Mouse (Mus musculus): ENCODE measurements at regions not wholly inside any gene's neighbourhood (a gene's known extent, or its start where the extent isn't known, plus 50 kb on each side); places are given as distances from the start of the nearest gene placed in this dataset.

DNA sequence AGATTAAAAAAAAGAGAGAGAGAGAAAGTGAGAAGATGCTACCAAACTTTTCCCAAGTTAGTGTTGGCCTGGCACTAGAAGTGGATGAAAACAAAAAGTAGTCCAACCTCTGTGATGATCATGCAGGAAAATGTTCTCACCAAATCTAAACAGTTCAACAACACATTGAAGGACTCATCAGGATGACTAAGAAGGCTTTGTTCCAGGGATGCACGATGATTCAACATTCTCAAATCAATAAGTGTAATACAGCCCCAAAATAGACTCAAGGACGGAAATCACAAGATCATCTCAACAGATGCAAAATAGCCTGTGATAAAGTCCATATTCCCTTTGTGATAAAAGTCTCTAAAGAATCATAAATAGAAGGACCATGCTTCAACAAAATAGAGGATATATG lies 106.3 kb downstream of the Cysltr2 start:
- no peak for ATAC-seq

DNA sequence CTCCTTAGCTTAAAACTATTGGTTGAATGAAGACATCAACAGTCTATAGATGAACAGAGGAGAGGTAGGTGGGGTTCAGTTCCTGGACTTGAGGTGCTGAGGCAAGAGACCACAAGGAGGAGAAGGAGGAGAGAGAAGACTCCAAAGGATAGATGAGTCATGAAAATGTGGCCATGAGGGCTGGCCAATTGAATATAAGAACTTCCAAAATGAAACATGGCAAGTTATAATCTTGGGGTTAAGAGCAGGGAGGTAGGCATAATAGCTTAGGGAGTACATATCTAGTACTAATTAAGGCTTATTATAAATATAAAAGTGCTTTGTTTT lies 109.9 kb downstream of the Cysltr2 start:
- no peak for ATAC-seq

DNA sequence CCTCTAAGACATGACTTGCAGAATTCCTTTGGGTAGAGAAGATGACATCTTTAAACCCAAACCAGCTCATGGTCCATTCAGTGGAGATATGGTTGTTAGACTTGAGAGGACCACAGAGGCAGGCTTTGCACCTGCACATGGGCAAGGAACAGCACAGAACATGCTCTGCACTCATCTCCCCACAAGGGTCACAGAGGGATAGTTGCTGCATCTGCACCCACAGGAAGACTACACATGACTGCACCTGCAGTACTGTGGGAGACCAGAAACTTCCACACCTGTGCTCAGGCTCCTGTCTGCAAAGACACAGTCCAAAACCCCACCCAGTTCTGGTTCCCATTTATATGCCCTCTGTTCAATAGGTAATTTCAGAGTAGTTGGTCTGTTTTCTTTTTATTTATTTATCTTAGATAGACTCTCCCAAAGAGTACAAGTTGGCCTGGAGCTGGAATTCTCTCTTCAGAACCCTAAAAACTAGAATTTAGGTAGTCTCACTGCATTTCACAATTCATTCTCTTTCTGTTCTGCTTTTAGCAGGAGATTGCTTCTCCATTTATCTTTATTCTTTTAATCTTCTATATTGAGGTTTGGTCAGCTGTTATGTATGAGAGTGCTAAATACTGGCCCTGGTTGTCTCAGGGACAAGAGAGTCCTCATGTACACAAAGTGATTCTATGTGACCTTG lies 110.4 kb downstream of the Cysltr2 start:
- no peak for ATAC-seq

DNA sequence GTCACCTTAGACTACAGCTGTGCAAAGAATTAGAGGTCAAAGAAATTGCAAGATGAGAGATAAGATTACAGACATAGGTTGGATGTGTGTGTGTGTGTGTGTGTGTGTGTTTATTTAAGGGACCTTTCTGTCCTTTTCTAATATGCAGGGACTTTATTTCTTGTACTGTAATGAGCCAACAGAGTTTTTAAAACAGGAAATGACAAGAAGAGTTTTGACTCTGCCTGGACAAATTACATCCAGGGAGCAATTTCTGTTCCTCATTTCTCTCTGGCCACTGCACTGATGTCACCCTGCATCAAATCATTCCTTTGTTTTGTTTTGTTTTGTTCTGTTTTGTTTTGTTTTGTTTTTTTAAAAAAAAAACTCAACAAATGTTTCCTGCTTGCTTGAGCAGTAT lies 115.3 kb downstream of the Cysltr2 start:
- ATAC-seq, result no peak

DNA sequence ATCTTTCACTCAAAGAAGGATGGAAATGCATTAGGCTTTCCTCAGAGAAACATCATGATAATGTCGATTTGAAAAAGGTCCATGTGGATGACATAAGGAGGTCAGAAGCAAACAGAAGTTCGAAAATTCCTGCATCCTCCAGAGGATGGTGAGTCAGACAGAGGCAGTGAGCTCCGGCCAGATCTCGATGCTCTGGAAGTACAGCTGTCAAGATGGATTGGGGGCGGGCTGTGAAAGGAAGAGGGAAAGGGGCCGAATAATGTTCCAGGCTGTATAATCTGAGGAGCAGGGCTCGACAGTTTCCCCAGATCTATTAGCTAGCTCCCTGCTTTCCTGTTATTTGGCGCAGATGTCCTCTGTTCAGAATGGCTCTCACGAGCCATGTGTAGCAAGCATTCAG lies 116.6 kb downstream of the Cysltr2 start:
- no peak for ATAC-seq

DNA sequence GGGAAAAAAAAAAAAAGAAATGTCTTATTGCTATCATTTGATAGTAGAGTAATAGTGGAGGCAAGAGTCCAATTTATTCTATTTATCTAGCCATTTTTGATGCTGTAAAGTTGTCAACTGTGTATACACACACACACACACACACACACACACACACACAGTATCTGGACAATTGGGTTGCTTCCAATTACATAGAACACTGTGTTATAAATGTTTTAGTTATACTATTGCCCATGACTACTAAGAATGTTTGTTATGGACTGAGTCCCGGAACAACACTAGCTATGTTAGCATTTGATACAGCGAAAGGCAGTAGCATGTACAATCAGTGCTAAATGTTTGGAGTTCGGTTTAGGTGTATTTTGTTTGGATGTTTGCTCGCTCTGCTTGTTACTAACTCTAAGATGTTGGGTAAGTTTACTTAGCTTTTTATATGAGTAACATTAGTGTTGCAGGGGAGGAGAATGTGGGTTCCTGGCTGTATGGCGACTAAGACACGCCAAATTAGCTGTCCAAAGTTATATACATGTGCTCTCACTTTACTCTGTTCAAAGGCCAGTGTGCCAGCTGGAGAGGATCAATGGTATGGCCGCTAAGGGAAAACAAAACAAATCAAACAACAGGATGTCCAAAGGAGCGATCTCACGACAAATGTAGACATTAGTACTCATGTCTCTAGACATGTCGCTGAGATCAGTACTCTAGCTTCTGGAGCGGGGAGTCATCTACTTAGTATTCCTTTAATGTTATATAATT lies 147.6 kb downstream of the Cysltr2 start:
- no peak for ATAC-seq

DNA sequence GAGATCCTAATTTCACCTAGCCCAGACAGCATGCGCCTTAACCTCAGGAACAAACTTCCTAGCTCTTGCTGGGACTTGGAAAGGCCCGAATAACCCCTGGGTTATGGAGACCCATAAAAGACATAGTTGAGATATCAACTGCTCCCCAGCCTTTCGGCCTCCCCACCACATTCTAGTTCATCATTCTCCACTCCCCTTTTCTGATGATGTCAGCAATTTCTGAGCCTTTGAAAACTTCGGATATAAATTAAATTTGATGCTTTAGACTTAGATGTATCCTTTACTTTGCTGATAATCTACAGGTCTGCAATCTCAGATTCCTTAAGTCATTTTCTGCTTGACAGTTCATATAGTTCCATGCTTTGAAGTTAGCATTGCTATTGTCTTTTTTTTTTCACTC lies 149.3 kb downstream of the Cysltr2 start:
- ATAC-seq, result no peak

DNA sequence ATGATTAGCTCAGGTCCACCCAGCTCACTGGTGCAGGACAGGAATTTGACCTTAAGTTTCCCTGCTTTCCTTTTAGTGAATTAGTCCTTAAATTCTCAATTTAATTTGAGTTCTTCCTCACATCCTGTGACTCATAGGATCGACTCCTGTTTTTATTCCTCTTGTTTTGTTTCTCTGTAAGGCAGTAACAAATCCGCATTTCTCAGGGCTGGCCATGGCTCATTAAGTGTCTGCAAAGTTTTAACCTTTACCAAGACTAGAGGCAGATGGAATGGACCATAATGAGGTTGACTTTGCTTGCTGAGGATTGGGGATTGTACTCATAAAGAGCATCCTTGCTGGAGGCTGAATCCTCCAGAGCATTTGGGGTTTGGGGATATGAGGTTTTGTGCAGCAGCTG lies 156.6 kb downstream of the Cysltr2 start:
- ATAC-seq, result no peak

DNA sequence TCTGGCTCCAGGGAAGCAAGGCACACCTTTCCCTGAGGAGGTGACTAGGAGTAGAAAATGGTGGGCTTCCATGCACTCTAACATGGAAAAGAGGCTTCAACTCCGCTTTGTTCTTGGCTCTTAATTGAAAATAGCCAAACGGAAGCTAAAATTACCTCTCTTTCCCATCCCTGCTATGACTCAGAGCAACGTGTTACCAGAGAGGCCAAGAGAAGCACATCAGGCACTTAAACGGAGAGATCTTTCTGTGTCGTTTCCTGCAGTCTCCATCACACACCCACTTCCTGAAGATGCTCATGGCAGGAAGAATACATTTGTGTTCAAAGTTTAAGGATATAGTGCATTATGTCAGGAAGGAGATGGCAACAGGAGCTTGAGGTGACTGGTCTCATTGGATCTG lies 159.3 kb downstream of the Cysltr2 start:
- no peak for ATAC-seq

DNA sequence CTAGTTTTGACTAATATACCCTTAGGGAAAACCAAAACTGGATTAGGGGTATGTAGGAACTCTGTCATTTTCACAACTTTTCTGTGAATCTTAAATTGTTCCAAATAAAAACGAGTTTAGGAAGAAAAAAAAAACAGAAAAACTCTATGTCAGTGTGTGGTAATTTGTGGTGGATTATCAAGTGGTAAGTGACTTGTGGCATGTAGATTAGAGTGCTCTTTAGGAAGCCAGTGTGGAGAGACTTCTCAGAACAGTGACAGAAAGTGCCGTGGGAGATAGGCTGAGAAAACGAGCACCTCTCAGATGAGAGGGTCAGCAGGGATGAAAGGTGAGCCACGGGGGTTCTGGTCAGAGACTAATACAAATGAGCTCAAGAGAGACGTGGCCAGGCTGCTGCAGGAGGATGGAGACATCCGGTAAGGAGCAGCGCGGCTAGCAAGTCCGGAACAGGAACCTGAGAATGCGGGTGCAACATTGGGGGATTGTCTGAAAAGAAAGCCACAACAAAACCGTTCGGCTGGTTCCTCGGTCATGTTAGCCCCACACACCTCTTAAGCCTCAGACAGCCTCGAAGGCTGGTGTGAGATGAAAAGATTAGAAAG lies 161.3 kb downstream of the Cysltr2 start:
- peak; percentile 58 for ATAC-seq

DNA sequence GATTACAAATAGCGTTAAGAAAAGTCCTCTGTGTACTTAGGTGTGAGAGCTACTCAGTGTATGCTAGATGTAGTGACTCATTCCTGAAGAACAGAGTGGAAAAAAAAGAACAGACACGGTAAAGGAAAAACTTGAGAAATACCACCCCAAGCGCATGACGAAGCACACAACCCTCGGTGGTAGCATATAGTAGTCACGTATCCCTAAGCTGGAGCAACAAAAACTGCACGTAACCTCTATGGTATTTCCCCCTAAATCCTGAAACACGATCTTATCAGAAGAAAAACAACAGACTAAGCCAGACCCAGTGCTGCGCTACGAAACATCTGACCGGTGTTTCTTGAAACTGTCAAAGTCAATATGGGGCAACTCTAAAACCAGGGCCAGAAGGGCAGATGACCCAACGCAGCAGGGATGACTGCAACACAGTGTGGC lies 162.0 kb downstream of the Cysltr2 start:
- ATAC-seq, result peak; percentile 75

DNA sequence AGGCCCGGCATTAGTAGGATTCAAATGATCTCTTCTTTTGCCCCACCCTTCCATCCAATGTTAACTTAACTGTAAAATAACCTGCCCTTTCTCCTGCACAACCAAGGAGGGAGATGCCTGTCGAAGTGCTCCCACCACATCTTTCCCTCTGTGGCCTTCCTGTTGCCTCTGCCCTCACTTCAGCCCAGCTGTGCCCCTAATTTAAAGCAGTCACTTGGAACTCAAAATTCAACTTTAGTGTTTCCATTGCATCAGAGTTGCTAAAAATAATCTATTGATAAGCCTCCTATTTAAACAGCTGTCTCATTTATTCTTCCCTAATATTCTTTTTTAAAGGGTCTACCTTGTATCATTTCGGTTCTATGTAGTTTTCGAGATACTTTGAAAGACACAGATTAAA lies 163.1 kb downstream of the Cysltr2 start:
- no peak for ATAC-seq

DNA sequence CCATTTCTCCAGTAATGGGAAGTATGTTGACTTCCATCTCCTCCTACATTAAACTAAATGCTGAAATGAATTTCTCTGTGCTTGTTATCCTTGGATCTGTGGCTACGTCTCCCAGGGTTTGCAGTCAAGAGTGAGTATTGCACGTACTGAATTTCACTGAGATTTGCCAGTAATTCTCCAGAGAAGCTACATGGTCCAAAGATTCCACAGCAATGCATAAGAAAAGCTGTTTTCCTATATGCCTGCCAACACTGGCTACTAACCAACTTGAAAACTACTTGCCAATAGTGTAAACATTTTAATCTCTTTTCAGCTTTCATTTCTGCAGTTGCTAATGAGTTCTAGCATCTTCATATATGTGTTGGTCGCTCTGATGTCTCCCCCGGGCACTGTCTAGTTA lies 164.4 kb downstream of the Cysltr2 start:
- ATAC-seq, result no peak

DNA sequence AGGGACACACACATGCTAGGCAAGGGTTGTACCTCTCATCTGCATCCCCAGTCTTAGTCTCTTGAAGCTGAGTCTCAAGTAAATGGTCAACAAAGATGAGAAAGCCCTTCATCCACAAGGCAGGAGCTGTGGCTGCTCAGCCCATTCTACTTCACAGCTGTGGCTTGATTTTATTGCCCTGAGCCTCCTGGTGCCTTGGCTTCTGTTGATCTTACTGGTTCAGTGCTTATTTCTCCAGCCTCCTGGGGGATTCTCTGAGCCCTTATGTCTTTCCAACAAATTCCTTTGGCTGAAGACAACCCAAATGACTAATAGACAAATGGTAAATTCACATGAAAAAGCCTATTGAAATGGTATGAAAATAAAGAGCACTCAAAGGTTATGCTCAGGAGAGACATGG lies 167.3 kb upstream of the Fndc3a start:
- no peak for ATAC-seq

DNA sequence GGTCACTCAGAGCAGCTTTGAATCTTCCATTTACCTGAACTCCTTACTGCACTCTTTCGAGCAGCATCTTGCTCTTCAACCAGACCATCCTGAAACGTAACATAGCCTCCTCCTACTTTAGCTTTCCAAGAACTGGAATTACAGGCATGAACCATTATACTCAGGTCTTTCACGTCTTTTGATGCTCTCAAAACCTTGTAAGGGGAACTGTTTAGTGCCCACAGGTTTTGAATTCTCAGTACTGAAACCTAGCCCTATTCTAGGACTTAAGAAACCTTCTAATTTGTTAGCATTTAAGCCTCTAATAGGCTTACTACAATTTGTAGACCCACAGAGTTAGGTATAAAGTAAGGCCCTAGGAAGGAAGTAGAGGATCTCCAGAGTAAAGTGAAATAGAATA lies 163.7 kb upstream of the Fndc3a start:
- ATAC-seq, result no peak

DNA sequence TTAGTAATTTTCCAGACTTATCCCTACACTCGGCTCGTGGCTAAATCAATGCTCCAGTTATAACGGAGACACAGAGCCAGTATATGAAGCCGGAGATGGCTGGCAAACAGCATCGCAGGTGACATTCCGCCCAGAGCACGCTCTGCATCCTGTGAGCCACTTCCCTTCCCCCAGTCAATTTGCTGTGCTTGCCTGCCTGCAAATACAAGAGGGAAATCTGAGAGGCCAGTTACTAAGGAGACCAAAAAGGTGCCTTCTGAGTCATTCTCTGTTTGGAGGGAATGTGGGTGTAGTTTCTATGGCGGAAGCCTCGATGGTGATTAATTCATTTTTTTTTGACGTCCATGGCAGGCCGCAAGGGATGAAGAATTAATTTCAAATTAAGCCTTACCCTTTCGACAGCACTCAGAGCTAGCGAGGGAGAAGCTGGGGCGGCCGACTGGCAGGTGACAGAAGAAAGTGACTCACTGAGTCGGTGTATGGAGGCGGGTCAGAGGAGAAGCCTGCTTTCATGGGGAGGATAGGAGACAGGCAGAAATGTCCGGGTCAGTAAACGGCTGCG lies 159.5 kb upstream of the Fndc3a start:
- peak; percentile 62 for ATAC-seq

DNA sequence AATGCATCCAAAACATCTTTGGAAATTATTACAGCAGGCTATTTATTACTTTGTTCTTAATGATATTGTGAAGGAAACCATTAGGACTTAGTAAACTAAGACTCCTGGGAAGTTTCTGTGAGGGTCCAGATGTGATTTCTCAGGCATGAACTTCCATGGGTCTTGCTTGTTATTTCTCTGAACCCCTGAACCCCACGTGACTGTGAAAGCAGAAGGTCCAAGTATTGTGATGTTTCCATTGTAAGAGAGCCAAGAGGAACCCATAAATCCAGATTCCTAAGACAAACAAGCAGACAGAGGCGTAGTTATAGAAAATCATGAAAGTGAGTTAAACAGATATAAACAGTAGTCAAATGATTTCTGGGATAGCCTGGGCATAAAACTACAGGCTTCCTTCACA lies 157.1 kb upstream of the Fndc3a start:
- no peak for ATAC-seq

DNA sequence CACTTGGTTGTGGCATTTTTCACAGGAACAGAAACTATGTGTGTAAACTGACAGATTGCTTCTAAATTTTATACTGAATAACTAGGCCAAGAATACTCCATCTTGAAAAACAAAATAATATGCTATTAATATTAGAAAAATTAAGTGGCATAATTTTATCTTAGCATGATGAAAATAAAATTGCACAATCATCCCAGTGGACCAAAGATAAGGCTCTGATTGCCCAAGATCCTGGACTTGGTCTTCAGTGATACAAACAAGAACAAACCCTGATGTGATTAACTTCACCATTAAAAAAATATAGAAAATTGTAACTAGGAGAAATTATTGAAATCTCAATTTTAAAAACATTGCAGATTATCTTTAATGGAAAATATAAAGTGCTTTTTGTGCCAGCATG lies 155.7 kb upstream of the Fndc3a start:
- ATAC-seq, result no peak

DNA sequence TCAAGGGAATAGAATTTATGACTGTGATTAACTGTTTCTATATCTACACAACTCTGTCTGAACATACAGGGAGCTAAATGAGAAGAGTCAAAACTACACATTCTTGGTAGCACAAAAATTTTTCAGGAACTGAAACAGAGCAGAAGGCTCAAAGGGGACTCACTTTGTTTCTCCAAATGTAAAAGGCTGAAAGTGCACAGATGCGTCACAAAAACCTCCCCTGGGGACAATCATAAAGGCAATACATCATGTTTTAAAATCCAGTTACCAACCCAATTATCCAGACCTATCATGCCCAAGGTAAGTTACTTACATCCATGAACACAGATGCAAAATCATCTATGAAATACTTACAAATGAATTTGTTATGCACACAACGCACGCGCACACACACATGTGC lies 155.0 kb upstream of the Fndc3a start:
- ATAC-seq, result no peak

DNA sequence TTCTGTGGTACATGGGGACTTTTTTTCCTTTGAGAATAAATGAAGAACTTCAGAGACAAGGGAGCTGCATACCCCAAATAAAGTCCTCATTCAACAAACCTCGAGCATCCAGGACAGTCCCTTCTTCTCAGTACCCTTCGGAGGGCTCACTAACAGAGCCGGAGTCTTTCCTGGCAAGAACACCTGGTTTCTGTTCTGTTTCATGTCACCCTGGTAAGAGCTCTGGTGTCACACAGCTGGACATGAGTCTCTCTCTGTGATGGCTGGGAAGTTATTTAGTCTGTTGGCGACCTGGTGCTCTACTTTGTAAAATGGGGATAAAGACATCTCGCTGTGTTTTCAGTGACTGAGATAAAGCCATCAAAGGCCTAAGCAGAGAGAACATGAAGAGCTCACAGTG lies 154.3 kb upstream of the Fndc3a start:
- no peak for ATAC-seq

DNA sequence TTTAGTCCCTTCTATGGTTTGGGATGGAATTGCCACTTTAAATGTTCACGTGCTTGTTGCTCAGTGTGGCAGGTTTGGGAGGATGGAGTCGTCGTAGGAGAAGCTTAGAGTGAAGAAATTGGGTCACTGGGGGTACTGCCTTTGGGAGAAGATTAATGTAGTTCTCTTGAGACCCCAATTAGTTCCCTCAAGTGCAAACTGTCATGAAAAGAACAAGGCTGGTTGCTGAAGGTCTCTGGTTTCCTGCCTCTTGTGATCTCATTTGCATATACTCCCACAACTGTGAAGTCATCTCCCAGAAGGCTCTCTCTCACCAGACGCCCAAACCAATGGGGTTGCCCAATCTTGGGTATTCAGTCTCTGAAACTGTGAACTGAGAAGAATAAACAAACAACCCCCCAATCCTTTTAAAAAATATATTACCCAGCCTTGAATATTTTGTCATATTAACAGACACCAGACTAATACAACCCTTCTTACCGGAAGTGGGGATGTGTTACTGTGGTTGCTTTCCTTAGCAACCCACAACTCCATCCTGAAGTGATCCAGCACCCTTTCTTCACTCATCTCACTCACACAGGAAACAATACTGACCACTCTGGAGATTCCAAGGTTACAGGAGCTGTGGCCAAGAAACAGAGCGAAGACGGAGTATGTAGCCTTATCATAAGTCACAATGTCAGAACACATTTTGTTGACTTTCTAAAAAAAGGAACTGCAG lies 153.2 kb upstream of the Fndc3a start:
- ATAC-seq, result peak; percentile 29

DNA sequence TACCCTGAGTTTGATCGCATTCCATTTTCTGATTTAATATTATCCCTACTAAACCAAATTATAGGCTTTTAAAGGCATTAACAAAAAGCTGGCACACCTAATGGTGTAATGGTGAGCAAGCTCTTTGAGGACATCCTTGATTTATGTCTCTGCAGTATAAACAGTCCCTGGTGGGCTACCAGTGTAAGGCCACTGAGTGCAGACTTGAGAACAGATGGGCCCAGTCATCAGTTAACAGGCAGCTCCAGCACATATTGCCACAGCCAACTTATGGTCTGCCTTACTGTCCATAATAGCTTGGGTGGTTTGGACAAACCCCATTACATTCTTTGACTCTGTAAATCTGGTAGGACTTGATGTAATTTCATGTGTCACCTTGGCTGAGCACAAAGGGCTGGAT lies 144.4 kb upstream of the Fndc3a start:
- ATAC-seq, result no peak

DNA sequence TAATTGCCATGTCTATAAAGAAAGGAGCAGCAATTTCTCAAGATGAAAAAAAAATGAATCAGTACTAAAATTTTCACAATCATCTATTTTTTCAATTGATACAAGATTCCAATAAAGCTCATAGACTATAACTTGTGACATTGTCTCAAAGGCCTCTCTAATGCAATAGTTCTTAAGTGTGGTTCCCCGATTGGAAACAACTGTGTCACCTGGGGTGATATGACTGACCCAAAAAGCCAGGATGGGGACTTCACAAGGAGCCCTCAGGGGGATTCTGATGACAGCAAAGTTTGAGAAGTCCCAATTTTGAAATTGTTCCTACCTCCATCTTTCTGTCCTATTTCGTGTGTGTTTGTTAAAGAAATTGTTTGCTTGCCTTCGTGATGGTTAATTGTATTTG lies 143.3 kb upstream of the Fndc3a start:
- ATAC-seq, result no peak
